Mouse (Mus musculus) splenic B cell, adult 2 months (primary cell): Measurements from ENCODE around the gene Npc1l1.

Source experiments
- DNase-seq: peaks from one replicate; pipeline ENCODE4 v3.0.0-alpha.2; 2011; ENCODE audit warnings: low read depth, low spot score
- H3K27me3 ChIP-seq: 2 replicates; pipeline ENCODE4 v1.6.1; 2012; ENCODE audit warnings: mild to moderate bottlenecking, low read length, moderate library complexity, mixed read lengths; ENCODE audit not compliant: control insufficient read depth, poor library complexity, insufficient read depth, severe bottlenecking
- H3K36me3 ChIP-seq: 2 replicates; pipeline ENCODE4 v1.6.1; 2012; ENCODE audit warnings: mild to moderate bottlenecking, low read length, moderate library complexity, mixed read lengths; ENCODE audit not compliant: control insufficient read depth, poor library complexity, insufficient read depth, severe bottlenecking

Npc1l1 gene

GRCm38 (mm10) chr11:6163062-6163461, 66.9 kb downstream of the Npc1l1 start:
- no peak for DNase-seq
- Histone ChIP-seq H3K36me3 (no peaks in the 10 kb centered on the region), H3K27me3 (no peaks in the 10 kb centered on the region)

- Histone ChIP-seq H3K27me3 (no peaks in the 10 kb centered on the region), H3K36me3 (no peaks in the 10 kb centered on the region)
- DNase-seq = no peak
Measured at GRCm38 (mm10) chr11:6161549-6161948, 68.4 kb downstream of the Npc1l1 start.
